Mouse (Mus musculus) ES-Bruce4 (cell line): ENCODE measurements at regions not wholly inside any gene's neighbourhood (a gene's known extent, or its start where the extent isn't known, plus 50 kb on each side); places are given as distances from the start of the nearest gene placed in this dataset.

Source experiments
- CTCF ChIP-seq: IDR thresholded peaks from one replicate; pipeline ENCODE4 v1.8.1; 2011; ENCODE audit warnings: low read depth, low read length
- EP300 ChIP-seq: IDR thresholded peaks from 2 replicates; pipeline ENCODE4 v1.6.1; 2011; ENCODE audit warnings: low read depth, low read length; ENCODE audit not compliant: insufficient read depth

DNA sequence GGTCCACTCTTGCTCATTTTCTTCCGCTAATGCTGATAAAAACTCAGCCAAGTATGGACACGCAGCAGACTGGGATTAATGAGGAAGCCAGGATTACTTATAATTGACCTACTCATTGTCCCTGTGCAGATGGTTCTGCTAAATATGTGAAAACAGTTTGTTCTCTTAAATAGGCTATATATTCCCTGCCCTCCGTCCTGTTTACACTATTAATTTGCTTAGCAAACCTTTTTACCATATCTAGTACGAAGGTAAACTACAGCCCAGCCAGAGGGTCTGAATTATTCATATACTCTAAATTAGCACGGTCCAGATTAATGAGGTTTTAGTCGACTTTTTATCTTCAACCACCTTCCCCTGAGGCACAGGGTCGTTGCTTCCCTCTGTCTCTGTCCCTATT lies 143.5 kb upstream of the Tox3 start:
- no peak for TF ChIP-seq CTCF
- TF ChIP-seq EP300, result no peak
